Mouse (Mus musculus): ENCODE measurements around the gene Xpo5. TPM values are rescaled to one million over a fixed set of nuclear protein-coding genes. Genes with fewer than 3 reads are reported as not detected.

The Xpo5 gene
- polyA plus RNA-seq (2015; fragmentation: Nextera tagmentation; extraction: Ambion mirVana): 17.3 and 18.1 TPM in 2 replicates

DNA sequence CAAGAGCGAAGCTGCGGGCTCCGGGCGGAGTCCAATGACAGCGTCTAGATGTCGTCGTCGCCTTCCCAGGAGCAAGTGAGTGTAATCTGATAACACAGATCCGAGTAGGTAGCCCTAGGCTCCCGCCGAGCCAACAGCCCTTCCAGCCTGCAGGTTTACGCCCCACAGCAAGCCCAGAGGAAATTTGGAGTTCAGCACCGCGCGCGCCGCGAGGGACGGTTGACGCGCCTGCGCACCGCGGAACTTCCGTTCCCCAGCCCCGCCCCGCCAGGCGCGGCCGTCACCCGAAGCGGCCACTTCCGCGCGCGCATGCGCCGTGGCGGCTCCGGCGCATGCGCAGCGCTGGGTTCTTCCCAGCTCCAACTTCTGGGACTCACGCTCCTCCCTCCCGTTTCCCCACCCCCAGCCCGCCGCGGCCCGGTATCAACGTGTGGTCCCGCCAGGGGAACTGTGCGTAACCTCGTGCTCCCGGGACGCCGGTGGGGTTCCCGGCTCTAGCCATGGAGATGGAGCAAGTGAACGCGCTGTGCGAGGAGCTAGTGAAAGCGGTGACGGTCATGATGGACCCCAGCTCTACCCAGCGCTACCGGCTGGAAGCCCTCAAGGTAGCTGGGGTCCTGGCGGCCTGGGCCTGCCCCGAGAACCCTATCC is at the start of gene Xpo5, which contains the start of gene Polh:
Gene Xpo5 (plus strand): TSS at position 362 of the 651 bp plus-strand sequence.
Gene Polh (minus strand): TSS at position 225 of the 651 bp plus-strand sequence.

GRCm38 (mm10) chr17:46152847-46153782 is 49.5 kb upstream of the Xpo5 start, which contains the start of gene Mad2l1bp:
TSS of gene Mad2l1bp (minus strand) at chr17:46153553.

DNA sequence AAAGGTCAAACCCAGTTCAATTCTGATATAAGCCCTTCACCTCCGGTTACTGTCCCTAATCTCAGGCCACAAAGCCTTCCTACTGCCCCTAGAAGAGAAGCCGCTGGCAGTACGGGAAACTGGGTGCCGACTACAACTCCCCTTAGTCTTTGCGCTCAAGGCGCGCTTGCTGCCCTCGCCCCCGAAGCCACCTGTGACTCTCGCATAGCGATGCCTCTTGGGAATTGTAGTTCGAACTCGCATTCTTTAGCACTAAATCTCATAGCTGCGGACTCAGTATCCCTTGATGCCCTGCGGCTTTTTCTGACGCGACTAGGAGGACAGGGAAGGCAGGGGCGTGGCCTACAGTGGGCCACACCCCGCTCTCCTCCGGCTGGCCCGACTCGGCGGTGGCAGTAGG is 41.9 kb upstream of the Xpo5 start, which contains the start of gene Gtpbp2:
Gene Gtpbp2 (plus strand): TSS at position 347 of the 400 bp plus-strand sequence.

GRCm38 (mm10) chr17:46247512-46248188 is 45.1 kb downstream of the Xpo5 start, which contains the start of the genes Polr1c and Yipf3:
TSS of gene Polr1c (minus strand) at chr17:46248054.
TSS of gene Yipf3 (plus strand) at chr17:46248080.

DNA sequence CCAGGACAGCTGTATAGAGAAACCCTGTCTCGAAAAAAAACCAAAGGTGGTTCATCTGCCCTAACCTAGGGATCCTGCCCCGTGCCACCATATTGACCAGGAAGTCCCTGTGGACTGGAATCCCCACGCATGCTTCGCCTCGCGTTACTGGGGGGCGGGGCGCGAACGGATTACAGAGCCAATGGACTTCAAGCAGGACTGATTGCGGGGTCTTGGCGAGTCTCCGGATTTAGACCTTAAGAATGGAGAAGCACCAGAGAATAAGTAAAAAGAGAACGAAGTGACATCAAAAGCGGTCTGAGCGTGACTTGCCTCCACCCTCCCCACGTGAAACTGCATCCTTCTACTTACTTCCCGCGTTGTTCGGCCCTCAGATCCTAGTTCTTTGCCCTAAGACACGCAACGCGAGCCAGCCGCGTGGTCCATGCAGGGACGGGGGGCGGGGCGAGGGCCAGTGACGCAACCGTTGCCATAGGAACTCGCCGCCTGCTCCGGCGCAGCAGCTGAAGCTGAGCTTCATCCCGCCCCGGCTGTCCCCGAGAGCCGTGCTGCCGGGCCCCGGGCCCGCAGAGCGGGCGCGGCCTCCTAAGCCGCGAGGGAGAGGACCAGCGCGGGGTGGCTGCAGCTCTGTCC is 51.0 kb downstream of the Xpo5 start, which contains the start of gene Lrrc73:
Gene Lrrc73 (plus strand): TSS at position 80 of the 633 bp plus-strand sequence.

DNA sequence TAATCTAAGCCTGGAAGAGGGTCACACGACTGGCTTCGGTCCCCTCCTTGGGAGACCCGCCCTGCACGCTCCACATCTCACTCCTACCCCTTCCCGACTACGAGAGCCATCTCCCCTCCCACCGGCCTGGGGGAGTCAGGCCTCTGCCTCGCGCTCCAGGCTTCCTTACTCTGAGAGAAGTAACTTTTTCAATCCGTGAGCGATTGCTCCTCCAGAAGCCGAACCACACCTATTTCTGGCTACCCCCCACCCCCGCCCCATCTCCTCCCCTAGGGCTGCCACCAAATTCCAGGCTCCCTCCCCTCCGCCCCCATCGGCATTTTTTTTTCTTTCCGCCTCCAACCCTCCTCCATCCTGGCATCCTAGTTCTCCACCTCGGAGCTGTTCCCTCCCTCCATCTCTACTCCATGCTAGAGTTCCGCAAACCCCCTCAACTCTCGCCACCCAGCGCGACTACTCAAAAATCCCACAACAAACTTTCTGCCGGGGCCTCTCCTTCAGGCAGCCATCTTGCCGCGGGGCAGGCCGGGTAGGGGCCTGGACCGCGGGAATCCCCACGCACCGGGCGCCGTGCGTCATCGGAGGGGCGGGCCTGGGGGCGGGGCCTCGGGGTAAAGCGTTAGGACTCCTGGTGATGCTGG is 80.0 kb downstream of the Xpo5 start, which contains the start of gene Tjap1:
Gene Tjap1 (minus strand): TSS at position 544 of the 641 bp plus-strand sequence.

MicroRNAs encoded within 50 kb of the gene (microRNA counts, 519-probe panel; counts per million panel counts)
- microRNA mmu-miR-693-3p (88.3 counts per million), microRNA mmu-miR-693-5p (88.3 counts per million)

Other genes with a start within 250 kb of the Xpo5 start
- gene Vegfa, start 170.4 kb upstream of the Xpo5 start, polyA plus RNA-seq (2015; fragmentation: Nextera tagmentation; extraction: Ambion mirVana): 4.3 and 5.8 TPM in 2 replicates
- 77.6 and 81.4 TPM in 2 replicates for gene Mrps18a, start 91.8 kb upstream of the Xpo5 start, polyA plus RNA-seq (2015; fragmentation: Nextera tagmentation; extraction: Ambion mirVana)
- 2.0 and 2.7 TPM in 2 replicates for gene Rsph9, start 58.6 kb upstream of the Xpo5 start, polyA plus RNA-seq (2015; fragmentation: Nextera tagmentation; extraction: Ambion mirVana)
- gene Mad2l1bp, start 49.2 kb upstream of the Xpo5 start, polyA plus RNA-seq (2015; fragmentation: Nextera tagmentation; extraction: Ambion mirVana): 42.7 and 48.3 TPM in 2 replicates
- 41.0 and 41.4 TPM in 2 replicates for gene Gtpbp2, start 41.8 kb upstream of the Xpo5 start, polyA plus RNA-seq (2015; fragmentation: Nextera tagmentation; extraction: Ambion mirVana)
- 21.5 and 23.3 TPM in 2 replicates for gene Polh, start 137 bp upstream of the Xpo5 start, polyA plus RNA-seq (2015; fragmentation: Nextera tagmentation; extraction: Ambion mirVana)
- gene Polr1c, start 45.3 kb downstream of the Xpo5 start, polyA plus RNA-seq (2015; fragmentation: Nextera tagmentation; extraction: Ambion mirVana): 51.1 and 52.9 TPM in 2 replicates
- gene Yipf3, start 45.3 kb downstream of the Xpo5 start, polyA plus RNA-seq (2015; fragmentation: Nextera tagmentation; extraction: Ambion mirVana): 57.2 and 72.5 TPM in 2 replicates
- 0.12 and 0.13 TPM in 2 replicates for gene Lrrc73, start 50.7 kb downstream of the Xpo5 start, polyA plus RNA-seq (2015; fragmentation: Nextera tagmentation; extraction: Ambion mirVana)
- 12.8 and 13.7 TPM in 2 replicates for gene Tjap1, start 80.2 kb downstream of the Xpo5 start, polyA plus RNA-seq (2015; fragmentation: Nextera tagmentation; extraction: Ambion mirVana)
- gene Dlk2, start 94.6 kb downstream of the Xpo5 start, polyA plus RNA-seq (2015; fragmentation: Nextera tagmentation; extraction: Ambion mirVana): 0.11 and 0.14 TPM in 2 replicates
- gene Abcc10, start 125.6 kb downstream of the Xpo5 start, polyA plus RNA-seq (2015; fragmentation: Nextera tagmentation; extraction: Ambion mirVana): 2.1 and 2.7 TPM in 2 replicates
- gene Zfp318, start 180.9 kb downstream of the Xpo5 start, polyA plus RNA-seq (2015; fragmentation: Nextera tagmentation; extraction: Ambion mirVana): 2.9 and 3.3 TPM in 2 replicates
- 0.33 TPM in 1 of 2 replicates, not detected in the other for gene Crip3, start 226.1 kb downstream of the Xpo5 start, polyA plus RNA-seq (2015; fragmentation: Nextera tagmentation; extraction: Ambion mirVana)
- gene Slc22a7, start 235.7 kb downstream of the Xpo5 start, polyA plus RNA-seq (2015; fragmentation: Nextera tagmentation; extraction: Ambion mirVana): not detected in 2 replicates

Measured in spleen, postnatal 0 days (tissue).